Mouse (Mus musculus): Measurements from ENCODE around the gene Smcr8. TPM values are rescaled to one million over a fixed set of nuclear protein-coding genes. Genes with fewer than 3 reads are reported as not detected.

Gene Smcr8
- polyA plus RNA-seq, 1 experiment from 2014 or later = 8.3 TPM

DNA sequence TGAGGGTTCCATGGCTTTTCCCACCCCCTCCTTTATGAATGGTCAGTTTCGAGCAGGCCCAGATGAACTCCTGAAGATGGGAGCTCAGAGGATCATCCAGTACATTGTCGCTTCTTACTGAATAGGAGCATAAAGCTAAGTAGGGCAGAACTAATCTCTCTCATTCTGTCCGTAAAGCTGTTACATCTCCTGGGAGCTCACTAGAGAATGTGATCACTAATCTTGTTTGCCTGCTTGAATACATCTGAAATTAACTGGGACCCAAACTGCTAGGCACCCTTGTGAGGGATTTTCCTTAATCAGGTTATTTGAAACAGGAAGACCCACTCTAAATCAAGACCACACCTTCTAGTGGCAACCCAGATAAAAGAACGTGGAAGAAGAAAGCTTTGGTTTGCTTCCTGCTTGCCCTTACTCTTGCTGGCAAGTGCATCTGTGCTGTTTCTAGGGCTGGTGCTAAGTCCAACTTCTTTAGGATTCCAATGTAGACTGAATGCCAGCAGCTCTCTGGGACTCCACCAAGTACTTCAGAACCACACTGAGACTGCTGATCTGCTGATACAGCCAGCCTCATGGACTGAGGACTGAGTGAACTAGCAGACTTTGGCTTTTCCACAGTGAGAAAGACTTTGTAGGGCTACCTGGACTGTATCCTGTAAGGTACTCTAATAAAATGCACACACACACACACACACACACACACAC lies 50.1 kb downstream of the Smcr8 start:
- no peak for ATAC-seq (ENCODE audit: low FRiP score)
- 48% methylated on average over 4 of the region's 4 CpGs for whole genome bisulfite sequencing

DNA sequence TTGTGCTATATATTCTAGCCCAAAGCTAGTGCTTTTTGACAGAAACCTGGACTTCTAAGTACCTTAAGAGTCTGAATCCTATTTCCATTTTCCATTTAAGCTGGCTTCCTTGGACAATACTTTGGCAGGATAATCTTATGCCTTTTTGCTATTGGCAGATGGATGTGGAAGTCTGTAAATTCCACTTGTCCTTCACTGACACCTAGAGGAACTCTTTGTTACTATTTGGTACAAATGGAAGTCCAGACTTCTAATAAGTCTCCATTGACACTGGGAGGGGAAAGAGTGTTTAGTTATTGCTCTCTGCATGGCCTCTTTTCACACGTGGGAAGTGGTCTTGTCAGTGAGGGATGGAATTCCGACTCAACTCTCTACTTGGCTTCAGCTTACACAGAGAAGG lies 51.6 kb downstream of the Smcr8 start:
- Histone ChIP-seq H3K4me2 (replicated peaks) (no peak overlapping the region), H3K4me3 (replicated peaks; ENCODE audit: low read length) (no peak overlapping the region), H3K9me3 (ENCODE audit: control insufficient read depth, low read length) (no peaks in the 10 kb centered on the region), H3K9ac (no peak overlapping the region), H3K4me1 (replicated peaks; ENCODE audit: control insufficient read depth, insufficient read depth, low read length) (peaks cover 5% of the 10 kb centered on the region; the same call in 1 of the 2 replicates), H3K36me3 (replicated peaks; ENCODE audit: control insufficient read depth, insufficient read depth) (no peaks in the 10 kb centered on the region), H3K27ac (no peak overlapping the region), H3K27me3 (ENCODE audit: control insufficient read depth, insufficient read depth, low read length) (no peaks in the 10 kb centered on the region)
- DNase-seq (ENCODE audit: low spot score) = no peak
- ATAC-seq (ENCODE audit: low FRiP score) = no peak
- WGBS = 47% methylated on average over 2 of the region's 2 CpGs

More for the DNA sequence above, 50.1 kb downstream of the Smcr8 start:
- H3K27me3 ChIP-seq (ENCODE audit: control insufficient read depth, insufficient read depth, low read length) = no peaks in the 10 kb centered on the region
- H3K4me3 ChIP-seq (replicated peaks; ENCODE audit: low read length) = no peak overlapping the region
- no peaks in the 10 kb centered on the region for H3K36me3 ChIP-seq (replicated peaks; ENCODE audit: control insufficient read depth, insufficient read depth)
- peaks cover 5% of the 10 kb centered on the region; the same call in 1 of the 2 replicates for H3K4me1 ChIP-seq (replicated peaks; ENCODE audit: control insufficient read depth, insufficient read depth, low read length)
- no peak overlapping the region for H3K4me2 ChIP-seq (replicated peaks)
- H3K27ac ChIP-seq = no peak overlapping the region
- no peaks in the 10 kb centered on the region for H3K9me3 ChIP-seq (ENCODE audit: control insufficient read depth, low read length)
- DNase-seq (ENCODE audit: low spot score) = no peak
- H3K9ac ChIP-seq = no peak overlapping the region

DNA sequence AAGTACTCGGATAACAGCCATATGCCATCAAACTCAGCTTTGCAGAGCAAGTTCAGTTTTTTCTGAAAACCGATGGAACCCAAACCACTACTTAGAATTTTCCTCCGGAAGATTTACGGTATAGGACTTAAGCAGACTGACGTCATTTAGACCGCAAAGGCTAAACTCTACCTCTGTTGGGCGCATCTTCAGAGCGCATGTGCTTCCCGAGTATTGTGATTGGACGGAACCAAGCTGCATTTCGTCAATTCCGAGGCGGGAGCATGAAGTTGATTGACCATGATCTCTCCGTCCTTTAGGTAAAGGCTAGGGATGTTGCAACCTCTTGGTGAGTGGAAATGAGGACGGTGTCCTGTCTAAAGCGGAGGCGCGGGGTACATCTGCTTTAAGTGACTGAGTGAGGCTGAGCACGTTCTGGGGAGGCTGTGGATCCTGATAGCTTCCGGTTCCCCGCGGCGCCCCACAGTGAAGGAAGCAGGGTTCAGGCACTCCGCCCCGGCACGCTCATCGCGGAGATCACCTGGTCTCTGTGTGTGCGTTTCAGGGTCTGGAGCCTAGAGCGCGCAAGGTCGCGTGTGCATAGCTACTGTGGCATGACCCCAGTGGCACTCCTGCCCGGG lies 53.2 kb downstream of the Smcr8 start, which contains the start of gene Dhrs7b:
Gene Dhrs7b (plus strand): TSS at position 199 of the 620 bp plus-strand sequence.
- peak; percentile 97 for ATAC-seq (ENCODE audit: low FRiP score)
- WGBS = under 1% methylated on average over 34 of the region's 34 CpGs
- Histone ChIP-seq H3K4me2 (replicated peaks) (peak within 1 kb of the TSS; percentile 80), H3K4me1 (replicated peaks; ENCODE audit: control insufficient read depth, insufficient read depth, low read length) (peaks cover 5% of the 10 kb centered on the region; the same call in 1 of the 2 replicates), H3K27me3 (ENCODE audit: control insufficient read depth, insufficient read depth, low read length) (no peaks in the 10 kb centered on the region), H3K36me3 (replicated peaks; ENCODE audit: control insufficient read depth, insufficient read depth) (no peaks in the 10 kb centered on the region), H3K9me3 (ENCODE audit: control insufficient read depth, low read length) (no peaks in the 10 kb centered on the region), H3K9ac (peak within 1 kb of the TSS; percentile 59), H3K4me3 (replicated peaks; ENCODE audit: low read length) (peak within 1 kb of the TSS; percentile 49), H3K27ac (peak within 1 kb of the TSS; percentile 85)
- DNase-seq (ENCODE audit: low spot score) = peak; percentile 94

DNA sequence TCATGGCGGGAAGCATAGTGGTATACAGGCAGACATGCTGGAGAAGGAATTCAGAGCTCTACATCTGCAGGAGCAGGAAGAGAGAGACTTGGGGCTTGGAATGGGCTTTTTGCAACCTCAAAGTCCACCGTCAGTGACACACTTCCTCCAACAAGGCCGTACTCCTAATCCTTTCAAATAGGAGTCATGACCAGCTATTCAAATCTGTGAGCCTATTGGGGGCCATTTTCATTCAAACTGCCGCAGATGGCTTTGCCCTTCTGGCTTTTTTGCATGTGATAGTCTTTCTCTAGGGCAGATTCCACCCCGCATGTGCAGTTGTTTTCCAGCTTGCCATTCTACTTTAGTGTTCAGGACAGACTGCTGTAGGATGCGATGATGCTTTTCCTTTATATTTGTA lies 59.6 kb downstream of the Smcr8 start:
- DNase-seq (ENCODE audit: low spot score) = no peak
- ATAC-seq (ENCODE audit: low FRiP score) = no peak
- Histone ChIP-seq H3K4me3 (replicated peaks; ENCODE audit: low read length) (no peak overlapping the region), H3K36me3 (replicated peaks; ENCODE audit: control insufficient read depth, insufficient read depth) (no peaks in the 10 kb centered on the region), H3K27ac (no peak overlapping the region), H3K9me3 (ENCODE audit: control insufficient read depth, low read length) (no peaks in the 10 kb centered on the region), H3K4me1 (replicated peaks; ENCODE audit: control insufficient read depth, insufficient read depth, low read length) (no peaks in the 10 kb centered on the region), H3K4me2 (replicated peaks) (no peak overlapping the region), H3K9ac (no peak overlapping the region), H3K27me3 (ENCODE audit: control insufficient read depth, insufficient read depth, low read length) (no peaks in the 10 kb centered on the region)
- whole genome bisulfite sequencing = 96% methylated on average over 6 of the region's 6 CpGs

Small RNA genes within 50 kb of the gene (microRNA-seq; reads per million reads assigned to microRNA genes)
- gene Mir5100 = 1.3 reads per million

Other genes starting within 250 kb of the Smcr8 start
- 19.2 and 20.4 TPM in 2 replicates for gene Alkbh5, start 241.1 kb upstream of the Smcr8 start, polyA plus RNA-seq (2014; fragmentation: Nextera tagmentation; extraction: Ambion mirVana)
- 43.8 and 46.1 TPM in 2 replicates for gene Llgl1, start 77.8 kb upstream of the Smcr8 start, polyA plus RNA-seq (2014; fragmentation: Nextera tagmentation; extraction: Ambion mirVana)
- 62.7 and 64.3 TPM in 2 replicates for gene Flii, start 50.3 kb upstream of the Smcr8 start, polyA plus RNA-seq (2014; fragmentation: Nextera tagmentation; extraction: Ambion mirVana)
- gene Mief2, start 49.1 kb upstream of the Smcr8 start, polyA plus RNA-seq (2014; fragmentation: Nextera tagmentation; extraction: Ambion mirVana) = 25.6 and 28.0 TPM in 2 replicates
- gene Top3a, start 159 bp upstream of the Smcr8 start, polyA plus RNA-seq (2014; fragmentation: Nextera tagmentation; extraction: Ambion mirVana) = 7.2 and 8.0 TPM in 2 replicates
- 6.4 and 8.7 TPM in 2 replicates for gene Shmt1, start 34.2 kb downstream of the Smcr8 start, polyA plus RNA-seq (2014; fragmentation: Nextera tagmentation; extraction: Ambion mirVana)
- gene Dhrs7b, start 53.1 kb downstream of the Smcr8 start, polyA plus RNA-seq (2014; fragmentation: Nextera tagmentation; extraction: Ambion mirVana) = 34.3 and 34.6 TPM in 2 replicates
- 52.4 and 57.7 TPM in 2 replicates for gene Tmem11, start 101.7 kb downstream of the Smcr8 start, polyA plus RNA-seq (2014; fragmentation: Nextera tagmentation; extraction: Ambion mirVana)
- gene Natd1, start 137.2 kb downstream of the Smcr8 start, polyA plus RNA-seq (2014; fragmentation: Nextera tagmentation; extraction: Ambion mirVana) = 26.2 and 32.5 TPM in 2 replicates
- 23.5 and 24.3 TPM in 2 replicates for gene Map2k3, start 154.5 kb downstream of the Smcr8 start, polyA plus RNA-seq (2014; fragmentation: Nextera tagmentation; extraction: Ambion mirVana)
- gene Kcnj12, start 245.0 kb downstream of the Smcr8 start, polyA plus RNA-seq (2014; fragmentation: Nextera tagmentation; extraction: Ambion mirVana) = 3.3 and 4.3 TPM in 2 replicates

Data from hindbrain, embryonic 14.5 days (tissue).